Mouse (Mus musculus) liver, embryonic 14.5 days (tissue): ENCODE measurements at regions not wholly inside any gene's neighbourhood (a gene's known extent, or its start where the extent isn't known, plus 50 kb on each side); places are given as distances from the start of the nearest gene placed in this dataset.

Source experiments
- ATAC-seq: fragments of 200-750 bp; cut with Nextera tagmentation; 2 replicates; pipeline ENCODE4 v1.8.0; 2017; ENCODE audit warnings: moderate number of reproducible peaks, mild to moderate bottlenecking, moderate library complexity; ENCODE audit not compliant: insufficient read depth
- DNase-seq, 3 experiments: peaks; one replicate each; pipeline ENCODE4 v3.0.0-alpha.2; 2012 to 2013; ENCODE audit warnings: low read depth in 3 of 3, low spot score in 3 of 3
- H3K27ac ChIP-seq: fragments of 300-500 bp; sonication (generic); 2 replicates; pipeline ENCODE4 v1.5.1; 2014; ENCODE audit warnings: moderate library complexity, mild to moderate bottlenecking, control low read depth, inconsistent platforms
- H3K27me3 ChIP-seq: fragments of 300-500 bp; sonication (generic); 2 replicates; pipeline ENCODE4 v1.6.1; 2014; ENCODE audit warnings: mild to moderate bottlenecking, low read length, moderate library complexity; ENCODE audit not compliant: control insufficient read depth, insufficient read depth
- H3K36me3 ChIP-seq: fragments of 300-500 bp; sonication (generic); replicated peaks from 2 replicates; pipeline ENCODE4 v1.6.1; 2014; ENCODE audit warnings: low read depth; ENCODE audit not compliant: control insufficient read depth, insufficient read depth
- H3K4me1 ChIP-seq, 2 experiments: fragments of 200-500 bp in 1 of 2; fragments of 300-500 bp in 1 of 2; sonication (generic) in 1 of 2; replicated peaks; 2 replicates each; pipeline ENCODE4 v1.6.1; 2012 to 2014; ENCODE audit warnings: antibody characterized with exemption in 1 of 2, inconsistent platforms in 1 of 2, low read length in 1 of 2; ENCODE audit not compliant: control insufficient read depth in 2 of 2, insufficient read depth in 2 of 2
- H3K4me2 ChIP-seq: fragments of 300-500 bp; sonication (generic); 2 replicates; pipeline ENCODE4 v1.6.1; 2014; ENCODE audit warnings: low read depth, mild to moderate bottlenecking, control low read depth, moderate library complexity
- H3K4me3 ChIP-seq, 2 experiments: fragments of 200-500 bp in 1 of 2; fragments of 300-500 bp in 1 of 2; sonication (generic) in 1 of 2; 2 replicates each; pipeline ENCODE4 v1.5.1; 2012 to 2014; ENCODE audit warnings: low read depth in 2 of 2, low read length in 2 of 2, mild to moderate bottlenecking in 2 of 2, control low read depth in 1 of 2, inconsistent platforms in 1 of 2, moderate library complexity in 1 of 2; ENCODE audit not compliant: insufficient read depth in 1 of 2
- H3K9ac ChIP-seq: fragments of 300-500 bp; sonication (generic); replicated peaks from 2 replicates; pipeline ENCODE4 v1.6.1; 2014; ENCODE audit warnings: mild to moderate bottlenecking, control low read depth, moderate library complexity
- H3K9me3 ChIP-seq: fragments of 300-500 bp; sonication (generic); 2 replicates; pipeline ENCODE4 v1.6.1; 2016; ENCODE audit warnings: low read length, mixed read lengths; ENCODE audit not compliant: control insufficient read depth
- CTCF ChIP-seq: IDR thresholded peaks from 2 replicates; pipeline ENCODE4 v1.5.1; 2016; ENCODE audit warnings: antibody characterized with exemption, low read depth, control low read depth
- EP300 ChIP-seq: IDR thresholded peaks from 2 replicates; pipeline ENCODE4 v1.6.1; 2016; ENCODE audit warnings: antibody characterized with exemption, low read depth
- WGBS: fragments of 180-500 bp; shearing (Covaris S2); extraction: QIAGEN DNeasy Blood & Tissue Kit; methylation state at CpG from one replicate; pipeline ENCODE4 v1.1.7; 2014; ENCODE audit not compliant: insufficient replicate concordance; 5-methylcytosine and 5-hydroxymethylcytosine counted together

DNA sequence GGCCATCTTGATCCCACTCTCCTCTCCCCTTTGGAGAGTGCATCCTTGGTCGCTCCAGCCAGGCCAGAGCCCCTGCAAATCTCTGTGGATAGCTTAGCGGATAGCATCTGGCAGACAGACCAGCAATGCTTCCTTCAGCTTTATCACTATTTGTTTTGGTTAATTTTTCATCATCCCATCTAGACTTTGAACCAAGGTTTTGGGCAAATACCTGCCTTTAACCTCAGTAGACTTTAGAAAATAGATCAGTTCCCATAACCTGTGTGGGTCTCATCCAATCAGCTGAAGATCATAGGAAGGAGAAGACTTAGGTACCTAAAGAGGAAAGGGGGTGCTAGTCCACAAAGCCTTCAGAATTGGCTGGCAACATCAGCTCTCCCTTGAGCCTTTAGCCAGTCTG lies 327.2 kb upstream of the Gm10131 start:
- no peak overlapping the region for H3K27ac ChIP-seq
- no peak for TF ChIP-seq CTCF
- TF ChIP-seq EP300, result no peak
- 52% methylated on average over 2 of the region's 2 CpGs for WGBS
- H3K4me3 ChIP-seq, result no peak overlapping the region
- no peaks in the 10 kb centered on the region for H3K9me3 ChIP-seq
- H3K9ac ChIP-seq, result no peak overlapping the region
- H3K27me3 ChIP-seq, result no peaks in the 10 kb centered on the region
- no peak overlapping the region for H3K4me2 ChIP-seq
- DNase-seq (no peak), ATAC-seq (no peak)
- H3K36me3 ChIP-seq, result no peaks in the 10 kb centered on the region
- H3K4me1 ChIP-seq, result peaks cover 0 to 2% of the 10 kb centered on the region in 2 experiments; a peak in 1 of 4 replicates

DNA sequence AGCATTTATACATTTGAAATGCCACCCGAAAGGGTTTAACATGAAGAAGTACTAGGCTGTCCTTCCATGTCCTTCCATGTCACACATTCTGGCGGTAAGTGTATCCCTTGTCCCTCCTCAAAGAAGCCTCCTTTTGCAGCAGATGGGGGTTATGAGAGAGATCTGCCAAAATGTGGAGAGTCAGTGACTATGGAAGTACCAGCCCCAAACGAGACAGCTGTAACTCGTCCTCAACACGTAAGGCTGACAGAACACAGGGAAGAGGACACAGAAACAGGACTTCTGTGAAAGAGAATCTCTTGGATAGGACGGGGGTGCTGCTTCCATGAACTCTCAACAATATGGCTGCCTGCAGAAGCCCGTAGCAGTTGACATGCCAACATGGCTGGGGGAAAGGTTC lies 320.4 kb upstream of the Gm10131 start:
- H3K9me3 ChIP-seq, result no peaks in the 10 kb centered on the region
- H3K4me2 ChIP-seq, result no peak overlapping the region
- no peaks in the 10 kb centered on the region for H3K27me3 ChIP-seq
- H3K36me3 ChIP-seq, result no peaks in the 10 kb centered on the region
- no peak overlapping the region for H3K4me3 ChIP-seq
- H3K27ac ChIP-seq, result no peak overlapping the region
- TF ChIP-seq CTCF (no peak), EP300 (no peak)
- no peak overlapping the region for H3K9ac ChIP-seq
- WGBS, result 72% methylated on average over 7 of the region's 7 CpGs
- H3K4me1 ChIP-seq, result no peaks in the 10 kb centered on the region
- no peak for ATAC-seq
- no peak for DNase-seq

DNA sequence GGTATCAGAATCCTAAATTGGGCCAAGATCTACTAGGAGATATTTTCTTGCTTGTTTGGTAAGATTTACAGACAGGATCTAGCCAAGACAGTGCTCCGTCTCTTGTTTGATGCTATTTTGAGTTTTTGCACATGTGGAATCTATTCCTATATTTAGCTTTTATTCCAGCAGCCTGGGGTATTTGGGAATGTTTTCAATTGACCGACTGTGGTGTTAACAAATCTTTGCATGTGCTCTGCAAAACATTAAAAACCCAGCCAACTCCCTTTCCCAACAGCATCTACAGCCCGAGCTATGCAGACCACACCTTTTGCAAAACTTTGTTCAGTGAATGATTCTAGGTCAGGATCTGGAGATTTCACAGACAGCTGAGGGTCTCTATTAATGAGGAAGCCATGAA lies 317.7 kb upstream of the Gm10131 start:
- Histone ChIP-seq H3K36me3 (no peaks in the 10 kb centered on the region), H3K4me2 (no peak overlapping the region), H3K9ac (no peak overlapping the region), H3K4me3 (no peak overlapping the region), H3K27ac (no peak overlapping the region), H3K9me3 (no peaks in the 10 kb centered on the region), H3K4me1 (no peaks in the 10 kb centered on the region), H3K27me3 (no peaks in the 10 kb centered on the region)
- no peak for DNase-seq
- TF ChIP-seq EP300 (no peak), CTCF (no peak)
- 55% methylated on average over 3 of the region's 3 CpGs for WGBS
- ATAC-seq, result no peak

DNA sequence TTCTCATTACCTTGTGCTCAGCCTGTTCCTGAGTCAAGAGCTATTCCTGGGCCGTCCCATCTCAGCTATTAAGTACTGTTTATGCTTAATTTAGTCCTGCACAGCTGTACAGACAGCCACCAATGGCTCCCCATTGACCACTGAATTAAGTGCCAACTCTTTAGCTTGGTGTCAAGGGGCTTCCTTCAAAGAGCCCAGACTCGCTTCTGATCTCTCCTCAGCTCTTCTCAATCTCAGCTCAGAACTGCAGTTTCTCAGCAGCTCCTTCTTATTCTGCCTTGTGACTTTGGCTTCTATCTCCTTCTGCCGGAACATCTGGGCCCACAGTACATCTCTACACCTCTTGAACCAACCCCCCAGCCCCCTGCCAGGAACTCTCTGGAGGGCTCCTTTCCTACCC lies 290.0 kb upstream of the Gm10131 start:
- Histone ChIP-seq H3K27me3 (no peaks in the 10 kb centered on the region), H3K4me1 (0 out of 4 replicates have a peak, but pooled peaks cover 0 to 3% of the 10 kb centered on the region in 2 experiments), H3K9me3 (no peaks in the 10 kb centered on the region), H3K9ac (no peak overlapping the region), H3K4me3 (no peak overlapping the region), H3K4me2 (no peak overlapping the region), H3K36me3 (no peaks in the 10 kb centered on the region), H3K27ac (no peak overlapping the region)
- no peak for ATAC-seq
- TF ChIP-seq EP300 (no peak), CTCF (no peak)
- 62% methylated on average over 3 of the region's 3 CpGs for WGBS
- no peak for DNase-seq

DNA sequence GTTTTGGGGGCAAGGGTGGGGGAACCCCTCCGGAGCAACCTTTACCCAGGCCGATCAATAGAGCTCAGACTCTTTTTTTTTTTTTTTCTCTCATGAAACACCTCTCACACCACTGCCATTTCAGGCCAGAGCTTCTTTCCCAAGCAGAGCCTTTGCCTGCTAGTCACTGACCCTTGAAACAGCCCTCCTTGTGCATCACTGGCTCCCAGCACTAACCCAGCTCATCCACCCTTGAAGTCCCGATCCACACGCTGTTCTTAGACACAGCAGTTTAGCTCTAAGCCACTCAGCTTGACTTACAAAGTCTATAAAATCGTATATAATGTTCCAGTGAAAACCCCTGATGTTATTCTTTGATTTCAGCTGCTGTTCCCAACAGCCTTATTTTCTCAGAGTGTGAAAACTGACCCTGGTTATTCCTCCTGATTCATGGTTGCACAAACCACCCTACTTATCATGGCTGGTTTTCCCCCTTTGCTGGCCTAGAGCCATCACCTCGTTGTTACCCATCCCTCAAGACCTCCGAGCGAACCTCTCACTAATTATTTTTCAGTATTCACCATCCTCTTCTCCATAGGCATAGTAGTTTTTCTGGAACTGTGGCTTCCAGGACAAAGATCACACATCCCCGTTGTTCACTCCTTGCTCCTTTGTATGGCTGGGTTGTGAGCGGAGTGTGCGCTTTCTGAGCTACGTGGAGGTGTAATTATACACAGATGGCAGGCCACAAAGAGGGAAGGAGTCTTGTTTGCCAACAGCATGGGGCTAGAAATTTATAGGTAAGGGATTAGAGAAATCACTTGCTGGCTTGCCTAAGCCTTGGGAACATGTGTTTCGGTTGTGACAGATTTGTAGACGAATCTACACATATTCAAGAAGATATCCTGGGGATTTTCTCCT lies 287.6 kb upstream of the Gm10131 start:
- DNase-seq (no peak), ATAC-seq (no peak)
- no peak overlapping the region for H3K4me3 ChIP-seq
- no peak overlapping the region for H3K9ac ChIP-seq
- 0 out of 4 replicates have a peak, but pooled peaks cover 0 to 3% of the 10 kb centered on the region in 2 experiments for H3K4me1 ChIP-seq
- 64% methylated on average over 14 of the region's 14 CpGs for WGBS
- no peaks in the 10 kb centered on the region for H3K27me3 ChIP-seq
- TF ChIP-seq CTCF (no peak), EP300 (no peak)
- no peaks in the 10 kb centered on the region for H3K9me3 ChIP-seq
- no peak overlapping the region for H3K4me2 ChIP-seq
- no peak overlapping the region for H3K27ac ChIP-seq
- H3K36me3 ChIP-seq, result no peaks in the 10 kb centered on the region
